Mouse (Mus musculus) subcutaneous adipose tissue, adult 2 months (tissue): ENCODE results near the gene Cct8. TPM values are rescaled to one million over a fixed set of nuclear protein-coding genes. Genes with fewer than 3 reads are reported as not detected.

Experiments used
- polyA plus RNA-seq: library from polyadenylated mRNA; depleted of rRNA; stranded (reverse); fragments of >200 nt; gene quantifications from 2 replicates; pipeline ENCODE4 v1.2.3, GENCODE M21; 2012; ENCODE audit warnings: low replicate concordance; rRNA removed

Cct8 gene
- 30.7 and 43.1 TPM in 2 replicates for polyA plus RNA-seq

DNA sequence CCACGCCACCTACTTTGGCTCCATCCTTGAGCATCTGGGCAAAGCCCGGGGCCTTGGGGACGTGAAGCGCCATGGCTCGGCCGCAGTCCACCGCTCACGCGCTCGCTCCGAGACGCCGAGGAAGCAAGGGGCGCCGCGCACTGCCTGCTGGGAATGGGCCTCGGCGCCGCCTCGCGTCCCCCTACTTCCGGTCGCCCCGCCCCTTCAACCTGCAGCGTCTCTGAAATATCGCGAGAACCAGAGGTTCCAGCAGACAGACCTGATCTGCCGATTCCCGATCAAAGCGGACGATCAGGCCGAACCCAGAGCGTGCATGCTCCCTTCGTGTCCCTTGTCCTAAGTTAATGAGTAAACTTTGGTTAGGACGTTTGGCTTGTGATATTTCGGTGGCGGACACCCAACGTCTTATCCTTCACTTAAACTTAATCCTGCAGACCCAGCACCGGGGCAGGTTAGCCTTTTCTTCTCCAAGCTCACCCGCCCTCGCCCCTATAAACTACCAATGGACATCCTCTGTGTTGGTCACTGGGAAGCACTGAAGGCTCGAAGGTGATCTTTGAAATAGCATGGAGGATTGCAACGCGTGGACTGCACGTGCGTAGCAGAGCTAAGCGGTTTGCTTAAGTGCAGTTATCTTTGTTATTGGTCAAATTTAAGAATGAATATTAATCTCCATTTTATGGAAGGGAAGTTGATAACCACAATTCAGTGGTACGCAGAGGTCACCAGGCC is at the start of gene Cct8:
Gene Cct8 (minus strand): TSS at position 158 of the 732 bp plus-strand sequence.

GRCm38 (mm10) chr16:87454419-87455179 is 41.1 kb downstream of the Cct8 start, which contains the start of gene Usp16:
Gene Usp16 (plus strand): TSS chr16:87454703.

DNA sequence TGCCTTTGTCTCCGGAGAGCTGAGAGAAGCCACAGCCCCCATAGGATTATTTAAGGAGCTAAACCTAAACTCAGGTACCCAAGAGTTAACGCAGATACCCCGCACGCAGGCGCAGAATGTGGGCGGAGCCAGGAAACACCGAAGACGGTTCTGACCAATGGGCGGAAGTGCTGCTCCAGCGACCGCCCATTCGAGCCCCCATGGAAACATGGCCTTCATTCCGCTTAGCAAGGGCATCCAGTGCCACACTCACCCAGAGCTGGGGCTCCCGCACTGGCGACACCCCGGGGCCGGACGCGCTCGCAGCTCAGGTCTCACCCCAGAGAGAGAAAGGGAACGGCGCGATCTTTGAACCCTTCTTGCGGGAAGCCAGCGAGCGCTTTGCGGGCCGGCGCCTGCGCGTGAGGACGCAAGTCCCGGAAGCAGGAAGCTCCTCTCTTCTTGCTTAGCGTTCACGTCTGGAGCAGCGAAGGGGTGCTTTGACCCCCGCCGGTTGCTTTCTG is 55.4 kb downstream of the Cct8 start, which contains the start of gene Rwdd2b:
Gene Rwdd2b (minus strand): TSS at position 390 of the 503 bp plus-strand sequence.

Other genes with a start within 250 kb of the Cct8 start
- gene N6amt1, start 141.7 kb downstream of the Cct8 start, polyA plus RNA-seq: 10.2 and 13.2 TPM in 2 replicates
- 8.2 and 10.6 TPM in 2 replicates for gene Ltn1, start 63.3 kb downstream of the Cct8 start, polyA plus RNA-seq
- gene Rwdd2b, start 55.3 kb downstream of the Cct8 start, polyA plus RNA-seq: 3.0 and 4.7 TPM in 2 replicates
- 23.4 and 30.0 TPM in 2 replicates for gene Usp16, start 41.2 kb downstream of the Cct8 start, polyA plus RNA-seq
- gene Map3k7cl, start 57.5 kb upstream of the Cct8 start, polyA plus RNA-seq: 3.8 and 4.7 TPM in 2 replicates
- gene Bach1, start 203.1 kb upstream of the Cct8 start, polyA plus RNA-seq: 7.7 and 12.6 TPM in 2 replicates